Mouse (Mus musculus) testis, adult 2 months (tissue): ENCODE data around the gene Smco2.

Experiments used
- CTCF ChIP-seq: fragments of 200-500 bp; IDR thresholded peaks from 2 replicates; pipeline ENCODE4 v1.5.1; 2012; ENCODE audit warnings: low read depth, mild to moderate bottlenecking, inconsistent platforms, low read length, moderate library complexity; ENCODE audit not compliant: control insufficient read depth, insufficient read depth, insufficient replicate concordance
- POLR2A ChIP-seq: fragments of 200-500 bp; IDR thresholded peaks from 2 replicates; pipeline ENCODE4 v1.6.1; 2012; ENCODE audit warnings: low read depth, mild to moderate bottlenecking, inconsistent platforms, low read length, moderate library complexity; ENCODE audit not compliant: control insufficient read depth

GRCm38 (mm10) chr6:146838863-146839262, 11.0 kb upstream of the Smco2 start:
- no peak for TF ChIP-seq POLR2A
- TF ChIP-seq CTCF, result no peak
